Mouse (Mus musculus) thymus, adult 2 months (tissue): ENCODE results near the gene Mctp1.

Source experiments
- CTCF ChIP-seq: fragments of 200-500 bp; IDR thresholded peaks from 2 replicates; pipeline ENCODE4 v1.5.1; 2012; ENCODE audit warnings: mild to moderate bottlenecking, control low read depth, low read length, moderate library complexity, borderline replicate concordance; ENCODE audit not compliant: control insufficient read depth, poor library complexity, insufficient read depth; ENCODE audit errors: extremely low read depth
- POLR2A ChIP-seq: fragments of 200-500 bp; IDR thresholded peaks from 2 replicates; pipeline ENCODE4 v1.6.1; 2012; ENCODE audit warnings: mild to moderate bottlenecking, low read length, control low read depth, moderate library complexity; ENCODE audit not compliant: control insufficient read depth, poor library complexity, insufficient read depth; ENCODE audit errors: extremely low read depth

DNA sequence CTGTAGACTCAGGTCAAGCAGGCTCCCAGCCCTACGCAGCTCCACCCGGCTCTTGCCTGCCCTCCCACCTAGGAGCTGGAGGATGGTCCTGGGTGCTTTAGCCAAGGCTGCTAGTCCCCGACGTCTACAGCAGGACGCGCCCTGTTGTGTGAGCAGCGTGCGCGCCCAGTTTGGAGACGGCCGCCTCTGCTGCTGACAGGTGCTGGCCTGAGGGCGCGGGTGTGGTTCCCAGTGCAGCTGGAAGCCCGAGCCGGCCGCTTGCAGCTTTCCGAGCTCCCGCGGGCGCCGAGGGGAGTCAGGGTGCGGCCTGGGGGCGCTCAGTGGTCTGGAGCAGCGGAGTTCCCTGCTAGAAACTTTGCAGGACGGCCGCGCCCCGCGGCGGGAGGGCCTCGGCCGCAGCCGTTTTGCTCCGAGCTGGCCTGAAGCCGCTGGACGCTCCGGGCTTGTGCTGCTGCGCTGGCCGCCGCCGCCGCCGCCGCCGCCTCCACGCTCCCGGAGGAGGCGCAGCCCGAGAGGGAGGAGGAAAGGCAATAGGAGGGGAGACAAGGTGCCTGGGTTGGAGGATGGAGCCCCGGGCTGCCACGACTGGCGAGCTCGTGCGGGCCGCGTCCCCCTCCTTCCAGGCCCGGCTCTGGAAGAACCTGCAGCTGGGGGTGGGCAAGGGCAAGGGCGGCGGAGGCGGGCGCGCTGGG lies at the start of gene Mctp1:
- no peak for TF ChIP-seq CTCF
- no peak for TF ChIP-seq POLR2A
